ENCODE assay signal across 8 mouse cellular contexts in the genomic region with DNA sequence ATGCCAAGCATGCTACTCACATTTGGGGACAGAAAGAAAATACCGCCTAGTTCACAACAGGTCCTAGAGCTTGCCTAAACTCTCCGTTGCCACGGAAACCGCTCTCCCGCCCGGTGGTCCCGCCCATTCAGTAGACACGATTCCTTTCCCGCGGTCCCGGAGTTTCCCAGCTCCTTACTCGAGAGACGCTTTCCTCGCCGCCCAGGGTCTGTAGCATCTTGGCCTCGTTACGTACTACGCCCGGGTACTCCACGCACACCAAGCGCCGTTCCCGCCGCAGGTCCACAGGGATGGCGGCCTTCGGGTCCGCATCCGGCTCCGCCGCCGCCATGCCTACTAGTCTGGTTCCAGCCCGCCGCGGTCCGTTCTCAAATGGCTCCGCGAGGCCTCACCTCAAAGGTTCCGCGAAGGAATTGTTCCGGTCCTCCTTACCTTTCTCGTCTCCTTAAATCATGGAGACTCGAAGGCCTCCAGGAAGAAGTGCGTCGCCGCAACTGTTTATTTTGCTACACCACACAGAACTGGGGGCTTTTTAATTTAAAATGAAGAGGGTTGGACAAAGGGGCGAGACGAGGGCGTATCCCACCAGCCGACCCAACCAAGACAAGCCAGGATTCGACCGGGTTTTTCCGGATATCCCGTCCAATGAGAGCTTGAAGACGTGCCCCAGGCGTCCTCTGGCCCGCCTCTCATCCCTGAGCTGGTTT. TPM values are rescaled to one million over a fixed set of nuclear protein-coding genes. Genes with fewer than 3 reads are reported as not detected.
DNase-seq lines count a peak whose midpoint lies in the region; ATAC-seq and TF ChIP-seq lines count a peak whose summit lies in the region.

No protein-coding gene starts in this region.

- peak; percentile 86 for DNase-seq in G1E (ENCODE audit: low spot score)
- peak; percentile 85 to 91 for DNase-seq in cerebellum, adult 18-20 months
- peak; percentile 92 to 95 for DNase-seq in heart, postnatal 36 days
- DNase-seq in layer of hippocampus, adult 2 months (ENCODE audit: low spot score in 2 of 2): peak; percentile 88 to 89
- peak; percentile 94 for DNase-seq in lung, embryonic 14.5 days
- DNase-seq in thymus, adult 2 months: peak; percentile 87

- H3K27ac ChIP-seq in forebrain, embryonic 16.5 days (ENCODE audit: low read length): peak overlapping the region; percentile 95
- peak overlapping the region; percentile 92 for H3K27ac ChIP-seq in layer of hippocampus, adult 2 months
- peak overlapping the region; percentile 87 for H3K27ac ChIP-seq in lung, embryonic 14.5 days (ENCODE audit: low read depth)
- H3K27ac ChIP-seq in olfactory bulb, adult 2 months (ENCODE audit: insufficient read depth, low read depth, low read length): peak overlapping the region; percentile 86
- H3K27ac ChIP-seq in thymus, adult 2 months (ENCODE audit: control insufficient read depth, insufficient read depth, low read length): peak overlapping the region; percentile 51; the same call in 1 of the 2 replicates

- peak overlapping the region; percentile 71 for H3K9ac ChIP-seq in forebrain, embryonic 16.5 days (replicated peaks; ENCODE audit: low read depth, low read length)
- peak overlapping the region; percentile 71 for H3K9ac ChIP-seq in lung, embryonic 14.5 days

- peak overlapping the region; percentile 84 for H3K4me3 ChIP-seq in G1E (ENCODE audit: low read depth, low read length)
- H3K4me3 ChIP-seq in forebrain, embryonic 16.5 days (replicated peaks; ENCODE audit: low read length): peak overlapping the region; percentile 76
- peak overlapping the region; percentile 76 for H3K4me3 ChIP-seq in layer of hippocampus, adult 2 months
- H3K4me3 ChIP-seq in lung, embryonic 14.5 days (ENCODE audit: low read depth, low read length): peak overlapping the region; percentile 67
- H3K4me3 ChIP-seq in olfactory bulb, adult 2 months (ENCODE audit: insufficient read depth, low read depth, low read length): peak overlapping the region; percentile 96
- peak overlapping the region; percentile 91 for H3K4me3 ChIP-seq in thymus, adult 2 months (ENCODE audit: control insufficient read depth, insufficient read depth, low read length)

- intact Hi-C loops in heart, postnatal 36 days (cut with DNase I): loop anchor here (10.0 kb wide), 1 partner anchor 1668 kb away; a partner anchor contains a TSS

- no peak; the same call in 1 of the 2 replicates for TF ChIP-seq POLR2A in olfactory bulb, adult 2 months (IDR thresholded peaks at IDR 0.05; ENCODE audit: insufficient read depth, low read depth, low read length)
- TF ChIP-seq POLR2A in thymus, adult 2 months (IDR thresholded peaks at IDR 0.05; ENCODE audit: control insufficient read depth, extremely low read depth, insufficient read depth, low read length, poor library complexity): peak; percentile 13; the same call in 1 of the 2 replicates

- peak overlapping the region; percentile 66 for H3K4me2 ChIP-seq in forebrain, embryonic 16.5 days (ENCODE audit: low read length)
- H3K4me2 ChIP-seq in lung, embryonic 14.5 days: peak overlapping the region; percentile 71

- peak; percentile 84 for ATAC-seq in G1E (ENCODE audit: extremely low read depth, insufficient number of reproducible peaks, low FRiP score, poor library complexity, severe bottlenecking)
- peak; percentile 94 for ATAC-seq in forebrain, embryonic 16.5 days
- peak; percentile 93 for ATAC-seq in lung, embryonic 14.5 days (ENCODE audit: insufficient read depth)

- no peaks in the 10 kb centered on the region for H3K27me3 ChIP-seq in G1E (ENCODE audit: insufficient read depth, low read length)
- H3K27me3 ChIP-seq in forebrain, embryonic 16.5 days (replicated peaks; ENCODE audit: control insufficient read depth, insufficient read depth, low read length): 0 out of 2 replicates have a peak, but pooled peaks cover 4% of the 10 kb centered on the region
- H3K27me3 ChIP-seq in lung, embryonic 14.5 days (ENCODE audit: insufficient read depth, low read length): no peaks in the 10 kb centered on the region
- no peaks in the 10 kb centered on the region for H3K27me3 ChIP-seq in thymus, adult 2 months (ENCODE audit: control insufficient read depth, insufficient read depth, low read length)

- H3K4me1 ChIP-seq in G1E (ENCODE audit: insufficient read depth, low read depth, low read length): peaks cover 56% of the 10 kb centered on the region
- peaks cover 21% of the 10 kb centered on the region for H3K4me1 ChIP-seq in forebrain, embryonic 16.5 days (replicated peaks; ENCODE audit: control insufficient read depth, insufficient read depth, low read length)
- no peaks in the 10 kb centered on the region for H3K4me1 ChIP-seq in lung, embryonic 14.5 days (ENCODE audit: insufficient read depth)
- H3K4me1 ChIP-seq in olfactory bulb, adult 2 months (ENCODE audit: control insufficient read depth, insufficient read depth, low read length): no peaks in the 10 kb centered on the region
- peaks cover 4% of the 10 kb centered on the region; the same call in 1 of the 2 replicates for H3K4me1 ChIP-seq in thymus, adult 2 months (replicated peaks; ENCODE audit: control insufficient read depth, insufficient read depth, low read length)

- no peak for TF ChIP-seq CTCF in G1E (IDR thresholded peaks at IDR 0.05; ENCODE audit: low read depth, low read length)
- TF ChIP-seq CTCF in layer of hippocampus, adult 2 months (conservative IDR thresholded peaks at IDR 0.05): no peak
- TF ChIP-seq CTCF in lung, embryonic 14.5 days (IDR thresholded peaks at IDR 0.05; ENCODE audit: low read depth): no peak
- TF ChIP-seq CTCF in olfactory bulb, adult 2 months (IDR thresholded peaks at IDR 0.05; ENCODE audit: insufficient read depth, low read depth, low read length): no peak
- TF ChIP-seq CTCF in thymus, adult 2 months (IDR thresholded peaks at IDR 0.05; ENCODE audit: borderline replicate concordance, control insufficient read depth, extremely low read depth, insufficient read depth, low read length, poor library complexity): no peak

- peaks cover 34% of the 10 kb centered on the region for H3K36me3 ChIP-seq in G1E (replicated peaks)
- H3K36me3 ChIP-seq in forebrain, embryonic 16.5 days (ENCODE audit: control insufficient read depth, insufficient read depth): peaks cover 5% of the 10 kb centered on the region; the same call in 1 of the 2 replicates
- H3K36me3 ChIP-seq in lung, embryonic 14.5 days (ENCODE audit: insufficient read depth): peaks cover 22% of the 10 kb centered on the region
- H3K36me3 ChIP-seq in thymus, adult 2 months (ENCODE audit: control insufficient read depth, insufficient read depth, low read length): peaks cover 6% of the 10 kb centered on the region; the same call in 1 of the 2 replicates

- WGBS in forebrain, embryonic 16.5 days: under 1% methylated on average over 56 of the region's 56 CpGs
- under 1% methylated on average over 56 of the region's 56 CpGs for WGBS in lung, embryonic 14.5 days
- WGBS in olfactory bulb, adult 2 months: under 1% methylated on average over 56 of the region's 56 CpGs
- under 1% methylated on average over 56 of the region's 56 CpGs for whole genome bisulfite sequencing in thymus, adult 2 months

- H3K9me3 ChIP-seq in G1E (replicated peaks): no peaks in the 10 kb centered on the region
- no peaks in the 10 kb centered on the region for H3K9me3 ChIP-seq in forebrain, embryonic 16.5 days (ENCODE audit: control insufficient read depth, low read length)
- no peaks in the 10 kb centered on the region for H3K9me3 ChIP-seq in lung, embryonic 14.5 days (ENCODE audit: low read depth, low read length)

RNA-seq across cellular contexts. Expression of a gene that starts 0.8 kb away (rescaled TPM):
- total RNA-seq in G1E (2014; fragmentation: Nextera tagmentation): 60.2 and 60.9 TPM in 2 replicates
- 16.6 and 19.0 TPM in 2 replicates for total RNA-seq in G1E (2017)
- 19.6 and 26.0 TPM in 2 replicates for polyA plus RNA-seq in G1E (2012)
- 40.5 and 43.3 TPM in 2 replicates for polyA plus RNA-seq in forebrain, embryonic 16.5 days (2015; fragmentation: Nextera tagmentation; extraction: Ambion mirVana)
- total RNA-seq in heart, postnatal 36 days (2021): 10 to 100 TPM in 1 of 2 experiments, 1 to 10 TPM in 1; 9.6 to 11.5 TPM
- total RNA-seq in layer of hippocampus, adult 2 months (2021): 10 to 100 TPM; 18.2 to 20.7 TPM
- polyA plus RNA-seq in lung, embryonic 14.5 days (2014; fragmentation: Nextera tagmentation; extraction: Ambion mirVana): 33.9 and 41.9 TPM in 2 replicates
- not detected in 2 replicates for polyA plus RNA-seq in olfactory bulb, adult 2 months (2012; ENCODE audit: insufficient read depth, insufficient read length, low replicate concordance, missing spikeins)
- polyA plus RNA-seq in thymus, adult 2 months (2012; rRNA removed): 33.7 and 34.5 TPM in 2 replicates

RNA-seq across cellular contexts. Expression of a gene that starts 19.6 kb away (rescaled TPM):
- total RNA-seq in G1E (2014; fragmentation: Nextera tagmentation) (not detected in 2 replicates), G1E (2017) (not detected in 2 replicates)
- not detected in 2 replicates for polyA plus RNA-seq in G1E (2012)
- polyA plus RNA-seq in forebrain, embryonic 16.5 days (2015; fragmentation: Nextera tagmentation; extraction: Ambion mirVana): not detected in 2 replicates
- not detected for total RNA-seq in heart, postnatal 36 days (2021)
- total RNA-seq in layer of hippocampus, adult 2 months (2021): not detected
- polyA plus RNA-seq in lung, embryonic 14.5 days (2014; fragmentation: Nextera tagmentation; extraction: Ambion mirVana): not detected in 2 replicates
- not detected in 2 replicates for polyA plus RNA-seq in olfactory bulb, adult 2 months (2012; ENCODE audit: insufficient read depth, insufficient read length, low replicate concordance, missing spikeins)
- 0.42 and 0.49 TPM in 2 replicates for polyA plus RNA-seq in thymus, adult 2 months (2012; rRNA removed)

RNA-seq across cellular contexts. Expression of a gene that starts 39.0 kb away (rescaled TPM):
- total RNA-seq in G1E (2014; fragmentation: Nextera tagmentation) (537 and 588 TPM in 2 replicates), G1E (2017) (104 and 131 TPM in 2 replicates)
- polyA plus RNA-seq in G1E (2012): 649 and 739 TPM in 2 replicates
- not detected in 2 replicates for polyA plus RNA-seq in forebrain, embryonic 16.5 days (2015; fragmentation: Nextera tagmentation; extraction: Ambion mirVana)
- not detected for total RNA-seq in heart, postnatal 36 days (2021)
- not detected for total RNA-seq in layer of hippocampus, adult 2 months (2021)
- polyA plus RNA-seq in lung, embryonic 14.5 days (2014; fragmentation: Nextera tagmentation; extraction: Ambion mirVana): 0.51 and 0.69 TPM in 2 replicates
- not detected in 2 replicates for polyA plus RNA-seq in olfactory bulb, adult 2 months (2012; ENCODE audit: insufficient read depth, insufficient read length, low replicate concordance, missing spikeins)
- 1.8 and 2.0 TPM in 2 replicates for polyA plus RNA-seq in thymus, adult 2 months (2012; rRNA removed)

RNA-seq across cellular contexts. Expression of a gene that starts 58.2 kb away (rescaled TPM):
- total RNA-seq in G1E (2014; fragmentation: Nextera tagmentation): 35.7 and 39.0 TPM in 2 replicates
- 22.1 and 26.6 TPM in 2 replicates for total RNA-seq in G1E (2017)
- polyA plus RNA-seq in G1E (2012): 3.5 and 5.8 TPM in 2 replicates
- 32.7 and 42.7 TPM in 2 replicates for polyA plus RNA-seq in forebrain, embryonic 16.5 days (2015; fragmentation: Nextera tagmentation; extraction: Ambion mirVana)
- total RNA-seq in heart, postnatal 36 days (2021): 10 to 100 TPM; 26.2 to 26.3 TPM
- total RNA-seq in layer of hippocampus, adult 2 months (2021): 10 to 100 TPM; 47.1 to 49.1 TPM
- polyA plus RNA-seq in lung, embryonic 14.5 days (2014; fragmentation: Nextera tagmentation; extraction: Ambion mirVana): 19.9 and 22.2 TPM in 2 replicates
- polyA plus RNA-seq in olfactory bulb, adult 2 months (2012; ENCODE audit: insufficient read depth, insufficient read length, low replicate concordance, missing spikeins): not detected in 2 replicates
- polyA plus RNA-seq in thymus, adult 2 months (2012; rRNA removed): 24.7 and 25.3 TPM in 2 replicates

Comparison
In these comparisons a context has a peak if more than half of its experiments do, and no peak if none do; other contexts are left out.
1. Peak in every context shown above with its lines: DNase-seq, ATAC-seq, H3K4me3 ChIP-seq and H3K27ac ChIP-seq.
2. RNA of a gene that starts 0.8 kb away (polyA plus RNA-seq): 40.5 to 43.3 TPM in forebrain, embryonic 16.5 days, 33.9 to 41.9 TPM in lung, embryonic 14.5 days, 33.7 to 34.5 TPM in thymus, adult 2 months and 19.6 to 26.0 TPM in G1E; not detected in olfactory bulb, adult 2 months; every median in the first group is over 10 times any median in the second.
3. RNA of a gene that starts 39.0 kb away (polyA plus RNA-seq): 649 to 739 TPM in G1E; 1.8 to 2.0 TPM in thymus, adult 2 months, 0.51 to 0.69 TPM in lung, embryonic 14.5 days, not detected in forebrain, embryonic 16.5 days and not detected in olfactory bulb, adult 2 months; every median in the first group is over 100 times any median in the second.